Mouse (Mus musculus) intestine, embryonic 16.5 days (tissue): ENCODE measurements at regions not wholly inside any gene's neighbourhood (a gene's known extent, or its start where the extent isn't known, plus 50 kb on each side); places are given as distances from the start of the nearest gene placed in this dataset.

Source experiments
- ATAC-seq: fragments of 200-750 bp; cut with Nextera tagmentation; 2 replicates; pipeline ENCODE4 v1.8.0; 2017; ENCODE audit warnings: moderate TSS enrichment, moderate library complexity
- H3K27ac ChIP-seq: fragments of 300-500 bp; sonication (generic); 2 replicates; pipeline ENCODE4 v1.5.1; 2014; ENCODE audit warnings: mild to moderate bottlenecking, low read length
- H3K27me3 ChIP-seq: fragments of 300-500 bp; sonication (generic); replicated peaks from 2 replicates; pipeline ENCODE4 v1.6.1; 2014; ENCODE audit warnings: low read length, control low read depth, mixed read lengths; ENCODE audit not compliant: control insufficient read depth, insufficient read depth
- H3K36me3 ChIP-seq: fragments of 300-500 bp; sonication (generic); 2 replicates; pipeline ENCODE4 v1.6.1; 2014; ENCODE audit warnings: low read length, control low read depth; ENCODE audit not compliant: control insufficient read depth, insufficient read depth
- H3K4me1 ChIP-seq: fragments of 300-500 bp; sonication (generic); 2 replicates; pipeline ENCODE4 v1.6.1; 2014; ENCODE audit warnings: low read length, control low read depth, mixed read lengths; ENCODE audit not compliant: control insufficient read depth, insufficient read depth
- H3K4me2 ChIP-seq: fragments of 300-500 bp; sonication (generic); 2 replicates; pipeline ENCODE4 v1.6.1; 2014; ENCODE audit warnings: low read depth, low read length, control low read depth
- H3K4me3 ChIP-seq: fragments of 300-500 bp; sonication (generic); 2 replicates; pipeline ENCODE4 v1.5.1; 2014; ENCODE audit warnings: mild to moderate bottlenecking, low read length
- H3K9ac ChIP-seq: fragments of 300-500 bp; sonication (generic); 2 replicates; pipeline ENCODE4 v1.6.1; 2014; ENCODE audit warnings: low read depth, low read length
- H3K9me3 ChIP-seq: fragments of 300-500 bp; sonication (generic); 2 replicates; pipeline ENCODE4 v1.6.1; 2016; ENCODE audit warnings: low read length, control low read depth; ENCODE audit not compliant: control insufficient read depth
- WGBS: fragments of 180-500 bp; shearing (Covaris S2); extraction: QIAGEN DNeasy Blood & Tissue Kit; methylation state at CpG from one replicate; pipeline ENCODE4 v1.1.7; 2014; 5-methylcytosine and 5-hydroxymethylcytosine counted together

DNA sequence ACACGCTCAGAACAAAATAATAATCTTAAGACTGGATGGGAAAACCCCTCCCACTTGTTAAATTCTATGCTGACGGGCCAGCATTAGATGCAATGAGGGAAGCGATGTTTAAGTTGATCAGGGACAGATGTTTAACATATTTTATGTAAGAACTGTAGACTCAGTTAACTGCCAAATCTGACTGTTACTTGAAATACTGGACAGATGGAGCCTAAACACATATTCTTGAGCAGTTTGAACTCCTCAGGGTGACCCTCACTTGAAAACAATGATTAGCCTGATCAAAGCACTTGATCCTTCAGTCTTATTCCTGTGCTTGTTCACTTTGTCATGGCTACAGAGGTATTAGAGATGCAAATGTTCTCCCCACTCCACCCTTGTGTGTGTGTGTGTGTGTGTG is 149.6 kb upstream of the Lrig1 start:
- H3K4me2 ChIP-seq: no peak overlapping the region
- no peak overlapping the region for H3K9ac ChIP-seq
- no peak overlapping the region for H3K27ac ChIP-seq
- WGBS: 63% methylated on average over 3 of the region's 3 CpGs
- no peak for ATAC-seq
- H3K27me3 ChIP-seq: no peaks in the 10 kb centered on the region
- H3K36me3 ChIP-seq: no peaks in the 10 kb centered on the region
- H3K9me3 ChIP-seq: no peaks in the 10 kb centered on the region
- H3K4me1 ChIP-seq: no peaks in the 10 kb centered on the region
- no peak overlapping the region for H3K4me3 ChIP-seq

DNA sequence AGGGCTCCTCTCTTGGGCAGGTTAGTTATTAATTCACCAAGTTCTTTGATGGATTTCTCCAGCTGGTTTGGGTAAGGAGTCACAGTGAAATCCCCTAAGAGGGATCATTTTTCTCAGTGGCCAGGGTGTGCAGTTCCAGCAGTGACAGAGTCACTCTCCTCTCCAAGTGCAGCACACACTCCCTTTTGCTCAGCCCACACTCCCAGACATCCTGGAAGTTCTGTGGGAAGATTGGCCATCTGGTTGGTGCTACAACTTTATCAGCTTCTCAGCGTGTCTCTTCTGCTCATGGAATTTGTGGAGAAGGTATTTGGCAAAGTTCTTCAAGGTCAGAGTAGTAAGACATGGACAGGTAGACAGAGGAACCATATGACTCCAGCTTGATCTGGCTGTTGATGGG is 148.5 kb upstream of the Lrig1 start:
- Histone ChIP-seq H3K27ac (no peak overlapping the region), H3K9me3 (no peaks in the 10 kb centered on the region), H3K4me3 (no peak overlapping the region), H3K36me3 (no peaks in the 10 kb centered on the region), H3K4me1 (no peaks in the 10 kb centered on the region), H3K4me2 (no peak overlapping the region), H3K9ac (no peak overlapping the region), H3K27me3 (no peaks in the 10 kb centered on the region)
- no peak for ATAC-seq
- 78% methylated on average over 1 of the region's 1 CpGs for WGBS

DNA sequence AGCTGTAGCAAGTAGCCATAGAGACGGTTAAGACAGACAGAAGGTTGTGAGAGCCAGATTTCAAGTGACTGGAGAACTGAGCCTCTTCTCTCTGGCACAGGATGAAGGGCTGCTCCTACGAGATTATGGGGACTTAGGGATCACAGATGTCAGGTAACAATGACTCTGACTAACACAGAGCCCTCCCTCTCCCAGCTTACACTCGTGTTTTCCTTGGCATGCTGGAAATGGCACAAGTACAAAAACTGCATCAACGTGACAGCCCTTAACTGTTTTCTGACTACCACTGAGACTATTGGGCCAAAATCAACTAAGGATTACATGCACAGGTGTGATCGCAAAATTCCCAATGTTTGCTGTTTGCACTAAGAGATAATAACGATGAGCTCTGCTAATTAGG is 145.9 kb upstream of the Lrig1 start:
- no peak overlapping the region for H3K9ac ChIP-seq

DNA sequence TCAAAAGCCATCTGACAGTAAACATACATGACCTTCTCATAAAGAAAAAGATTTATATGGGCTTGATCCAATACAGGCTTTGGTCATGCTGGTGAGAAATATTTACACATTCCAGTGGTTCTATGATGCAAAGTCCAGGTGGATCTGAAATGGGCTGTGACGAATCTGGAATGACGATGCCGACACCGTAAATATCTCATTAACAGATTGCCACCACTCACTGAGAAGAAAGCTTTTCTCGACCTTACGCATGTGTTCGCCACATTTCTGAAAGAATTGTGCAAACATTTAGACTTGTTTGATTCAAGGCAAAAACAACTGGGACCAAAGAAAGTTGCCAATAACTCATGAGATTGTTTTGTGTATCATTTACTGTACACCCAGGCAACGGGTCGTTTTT is 142.9 kb upstream of the Lrig1 start:
- 75% methylated on average over 9 of the region's 9 CpGs for WGBS
- Histone ChIP-seq H3K36me3 (no peaks in the 10 kb centered on the region), H3K9me3 (no peaks in the 10 kb centered on the region), H3K27me3 (no peaks in the 10 kb centered on the region), H3K9ac (no peak overlapping the region), H3K4me3 (no peak overlapping the region), H3K4me2 (no peak overlapping the region), H3K27ac (no peak overlapping the region), H3K4me1 (no peaks in the 10 kb centered on the region)
- ATAC-seq: no peak

More for the DNA sequence above, 145.9 kb upstream of the Lrig1 start:
- H3K36me3 ChIP-seq: no peaks in the 10 kb centered on the region
- no peak for ATAC-seq
- no peaks in the 10 kb centered on the region for H3K27me3 ChIP-seq
- no peaks in the 10 kb centered on the region for H3K9me3 ChIP-seq
- H3K27ac ChIP-seq: no peak overlapping the region
- no peak overlapping the region for H3K4me2 ChIP-seq
- no peak overlapping the region for H3K4me3 ChIP-seq
- 72% methylated on average over 6 of the region's 6 CpGs for WGBS
- H3K4me1 ChIP-seq: no peaks in the 10 kb centered on the region

DNA sequence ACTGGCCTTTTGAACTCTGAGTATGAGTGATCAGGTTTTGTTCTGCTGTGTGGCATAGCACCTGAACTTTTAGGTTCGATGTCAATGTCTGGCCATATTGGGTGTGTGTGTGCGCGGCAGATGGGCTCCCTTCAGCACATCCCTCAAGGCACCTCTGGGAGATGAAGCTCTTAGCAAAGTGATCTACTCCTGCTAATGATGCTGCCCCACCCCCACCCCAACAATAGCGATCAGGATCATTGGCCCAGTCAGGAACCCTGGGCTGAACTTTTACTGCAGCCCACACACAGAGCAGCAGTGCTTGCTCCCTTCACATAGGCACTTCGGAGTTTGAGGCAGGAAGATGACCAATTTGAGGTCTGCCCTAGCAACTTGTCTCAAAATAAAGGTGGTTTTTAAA is 141.9 kb upstream of the Lrig1 start:
- Histone ChIP-seq H3K9ac (no peak overlapping the region), H3K4me1 (no peaks in the 10 kb centered on the region), H3K36me3 (no peaks in the 10 kb centered on the region), H3K9me3 (no peaks in the 10 kb centered on the region), H3K27me3 (no peaks in the 10 kb centered on the region), H3K4me3 (no peak overlapping the region), H3K27ac (no peak overlapping the region), H3K4me2 (no peak overlapping the region)
- no peak for ATAC-seq
- 63% methylated on average over 5 of the region's 5 CpGs for WGBS

DNA sequence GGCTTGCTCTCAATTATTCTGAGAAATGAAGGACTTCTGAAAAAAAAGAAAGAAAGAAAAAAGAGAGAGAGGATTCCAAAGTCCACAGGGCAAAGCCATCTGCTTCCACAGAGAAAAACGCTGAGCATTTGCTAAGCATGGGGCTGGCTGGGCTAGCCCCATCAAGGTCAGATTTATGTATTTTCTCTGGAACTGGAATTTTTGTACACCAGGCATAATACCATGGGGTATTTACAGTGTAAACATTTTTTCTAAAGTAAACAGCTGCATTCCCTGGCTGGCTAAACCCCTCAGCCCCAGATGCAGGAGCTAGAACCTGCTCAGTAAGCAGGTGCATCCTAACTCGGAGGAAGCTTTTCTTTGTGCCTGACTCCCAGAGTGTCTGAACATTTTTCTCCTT is 135.8 kb upstream of the Lrig1 start:
- 26% methylated on average over 2 of the region's 2 CpGs for WGBS
- ATAC-seq: peak; percentile 79
- no peaks in the 10 kb centered on the region for H3K27me3 ChIP-seq
- no peaks in the 10 kb centered on the region for H3K4me1 ChIP-seq
- H3K9ac ChIP-seq: no peak overlapping the region
- no peak overlapping the region for H3K4me2 ChIP-seq
- no peaks in the 10 kb centered on the region for H3K9me3 ChIP-seq
- no peak overlapping the region for H3K4me3 ChIP-seq
- no peaks in the 10 kb centered on the region for H3K36me3 ChIP-seq
- no peak overlapping the region for H3K27ac ChIP-seq

DNA sequence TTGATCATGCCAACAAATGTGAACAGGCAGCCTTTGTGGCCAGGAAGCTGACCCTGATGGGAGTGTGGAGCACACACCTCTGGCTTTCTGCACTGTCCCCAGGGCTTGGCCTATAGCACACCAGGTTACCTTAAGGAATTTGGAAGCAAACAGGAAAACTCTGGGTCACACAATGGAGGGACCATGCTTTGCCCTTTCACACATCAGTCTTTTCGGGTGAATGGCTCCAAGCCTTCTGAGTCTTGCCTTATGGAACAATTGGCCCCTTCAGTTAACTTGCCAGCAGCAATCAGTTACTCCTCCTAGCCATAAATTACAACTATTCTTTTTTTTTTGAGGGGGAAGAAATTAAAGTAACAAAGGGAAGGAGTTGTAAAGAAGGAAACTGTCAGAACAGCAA is 134.6 kb upstream of the Lrig1 start:
- ATAC-seq: no peak
- H3K4me3 ChIP-seq: no peak overlapping the region
- WGBS: 74% methylated on average over 1 of the region's 1 CpGs
- no peaks in the 10 kb centered on the region for H3K27me3 ChIP-seq
- no peaks in the 10 kb centered on the region for H3K9me3 ChIP-seq
- H3K9ac ChIP-seq: no peak overlapping the region
- no peak overlapping the region for H3K4me2 ChIP-seq
- H3K27ac ChIP-seq: no peak overlapping the region
- H3K4me1 ChIP-seq: no peaks in the 10 kb centered on the region
- no peaks in the 10 kb centered on the region for H3K36me3 ChIP-seq

DNA sequence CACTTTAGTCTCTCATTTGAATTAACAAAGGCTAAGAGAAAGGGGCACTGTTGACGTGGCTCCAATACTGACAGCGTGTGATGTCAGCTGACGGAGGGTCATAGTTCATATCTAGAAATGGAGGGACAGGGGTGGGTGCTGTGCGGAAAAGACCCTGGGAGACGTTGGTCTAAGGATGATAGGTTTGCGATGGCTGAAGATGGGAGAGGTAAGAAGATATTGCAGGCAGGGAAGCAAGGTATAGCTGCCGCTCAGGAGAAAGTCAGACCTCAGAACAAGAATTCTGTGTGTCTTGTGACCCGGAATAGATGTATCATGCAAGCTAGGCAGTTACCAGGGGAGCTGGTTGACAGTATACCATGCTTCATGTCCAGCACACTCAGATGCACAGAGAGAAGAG is 130.8 kb upstream of the Lrig1 start:
- 87% methylated on average over 8 of the region's 8 CpGs for WGBS
- no peak overlapping the region for H3K4me2 ChIP-seq
- no peak overlapping the region for H3K4me3 ChIP-seq
- ATAC-seq: no peak
- no peak overlapping the region for H3K9ac ChIP-seq
- no peak overlapping the region for H3K27ac ChIP-seq
- no peaks in the 10 kb centered on the region for H3K9me3 ChIP-seq
- H3K27me3 ChIP-seq: no peaks in the 10 kb centered on the region
- H3K4me1 ChIP-seq: no peaks in the 10 kb centered on the region
- H3K36me3 ChIP-seq: no peaks in the 10 kb centered on the region

DNA sequence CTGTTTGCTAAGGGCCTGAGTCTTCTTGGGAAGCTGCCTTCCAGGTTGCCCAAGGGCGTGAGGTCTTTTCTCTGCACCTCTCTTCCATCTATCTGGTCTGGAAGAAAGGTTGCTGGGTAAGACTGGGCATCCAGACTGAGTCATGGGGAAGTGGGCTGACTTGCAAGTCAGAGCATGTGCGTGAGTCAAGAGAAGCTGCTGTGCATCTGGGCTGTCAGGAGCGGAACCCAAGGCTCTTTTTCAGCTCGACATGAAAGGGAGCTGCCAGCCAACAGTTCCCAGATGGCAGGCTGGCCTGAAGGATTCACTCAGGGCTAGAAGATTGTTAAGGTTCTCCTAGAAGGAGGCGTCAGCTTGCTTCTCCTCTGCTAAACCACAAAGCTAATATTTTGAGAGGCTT is 129.3 kb upstream of the Lrig1 start:
- no peak overlapping the region for H3K4me3 ChIP-seq
- H3K9me3 ChIP-seq: no peaks in the 10 kb centered on the region
- H3K36me3 ChIP-seq: no peaks in the 10 kb centered on the region
- 86% methylated on average over 5 of the region's 5 CpGs for WGBS
- no peak overlapping the region for H3K4me2 ChIP-seq
- H3K27me3 ChIP-seq: no peaks in the 10 kb centered on the region
- no peak overlapping the region for H3K9ac ChIP-seq
- ATAC-seq: no peak
- H3K27ac ChIP-seq: no peak overlapping the region
- H3K4me1 ChIP-seq: no peaks in the 10 kb centered on the region

DNA sequence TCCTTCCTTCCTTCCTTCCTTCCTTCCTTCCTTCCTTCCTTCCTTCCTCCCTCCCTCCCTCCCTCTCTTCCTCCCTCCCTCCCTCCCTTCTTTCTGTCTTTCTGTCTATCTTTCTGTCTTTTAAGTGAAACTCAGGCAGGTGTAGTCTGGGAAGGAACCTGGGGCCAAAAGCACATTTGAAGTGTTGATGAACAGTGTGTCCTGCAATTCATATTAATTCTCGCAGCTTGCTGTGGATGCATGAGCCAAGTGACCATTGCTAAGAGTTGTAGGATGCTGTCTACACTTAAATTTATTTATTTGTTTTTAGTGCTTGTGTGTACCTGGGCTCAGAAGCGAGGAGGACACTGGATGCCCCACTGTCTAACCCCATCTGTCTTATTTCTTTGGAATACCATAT is 126.7 kb upstream of the Lrig1 start:
- no peaks in the 10 kb centered on the region for H3K4me1 ChIP-seq
- 77% methylated on average over 2 of the region's 2 CpGs for WGBS
- no peaks in the 10 kb centered on the region for H3K27me3 ChIP-seq
- ATAC-seq: no peak
- no peaks in the 10 kb centered on the region for H3K36me3 ChIP-seq
- no peak overlapping the region for H3K4me2 ChIP-seq
- H3K9ac ChIP-seq: no peak overlapping the region
- H3K9me3 ChIP-seq: no peaks in the 10 kb centered on the region
- no peak overlapping the region for H3K27ac ChIP-seq
- no peak overlapping the region for H3K4me3 ChIP-seq
